ENCODE assay signal across 8 mouse cellular contexts in genomic region chr19:7217162-7217925, GRCm38 (mm10). TPM values are rescaled to one million over a fixed set of nuclear protein-coding genes. Genes with fewer than 3 reads are reported as not detected.
DNase-seq lines count a peak whose midpoint lies in the region; ATAC-seq and TF ChIP-seq lines count a peak whose summit lies in the region.

Cox8a (minus strand) TSS chr19:7217616.

- peaks cover 37% of the 10 kb centered on the region for H3K4me1 ChIP-seq in hindbrain, embryonic 13.5 days (replicated peaks)

- peak within 1 kb of the TSS; percentile 76 for H3K4me2 ChIP-seq in hindbrain, embryonic 13.5 days

- in situ Hi-C loops in Patski (cut with MboI; ENCODE audit: low pct_unique_long_range_greater_than_20kb): no loop called here

- no peaks in the 10 kb centered on the region for H3K27me3 ChIP-seq in Patski
- H3K27me3 ChIP-seq in hindbrain, embryonic 13.5 days: no peaks in the 10 kb centered on the region

- H3K27ac ChIP-seq in hindbrain, embryonic 13.5 days: peak within 1 kb of the TSS; percentile 91

- TF ChIP-seq CTCF in Patski (IDR thresholded peaks at IDR 0.05): no peak

- peak within 1 kb of the TSS; percentile 82 for H3K9ac ChIP-seq in hindbrain, embryonic 13.5 days

- CTCF ChIA-PET in Patski (lab: Charles Lee): interaction anchor here (0.7 to 1.7 kb wide), 2 partner anchors 9 to 212 kb away, joined by 3 to 4 read pairs; no protein-coding TSS in a partner anchor

- ATAC-seq in Patski: peak; percentile 97
- peak; percentile 97 for ATAC-seq in hindbrain, embryonic 13.5 days (ENCODE audit: low FRiP score)

- peaks cover 25% of the 10 kb centered on the region for H3K36me3 ChIP-seq in hindbrain, embryonic 13.5 days

- no peaks in the 10 kb centered on the region for H3K9me3 ChIP-seq in hindbrain, embryonic 13.5 days

- under 1% methylated on average over 50 of the region's 50 CpGs for WGBS in hindbrain, embryonic 13.5 days

- peak within 1 kb of the TSS; percentile 75 for H3K4me3 ChIP-seq in hindbrain, embryonic 13.5 days

- POLR2A ChIA-PET in Patski (lab: Charles Lee): interaction anchor here (0.7 to 3.9 kb wide), 3 partner anchors 12 to 161 kb away, joined by 3 to 22 read pairs (median 3); partner anchors contain the start of genes Macrod1 and Otub1

- peak; percentile 93 for DNase-seq in Patski (ENCODE audit: low read depth, low spot score)
- peak; percentile 97 to 98 for DNase-seq in cerebellum, postnatal 14 days
- peak; percentile 95 for DNase-seq in frontal cortex, postnatal 14 days (ENCODE audit: low spot score in 2 of 2)
- peak; percentile 86 to 88 for DNase-seq in layer of hippocampus, postnatal 25 days (ENCODE audit: extremely low spot score in 1 of 2, low spot score in 1 of 2)
- peak; percentile 99 for DNase-seq in lung, postnatal 25 days (ENCODE audit: low spot score)
- DNase-seq in retina, embryonic 14.5 days (ENCODE audit: low spot score): peak; percentile 98
- peak; percentile 88 for DNase-seq in thymus, postnatal 4 days

RNA-seq across cellular contexts. Expression of gene Cox8a, which starts in this region (rescaled TPM):
- polyA plus RNA-seq in Patski (2021): 1,740 TPM
- 881 and 924 TPM in 2 replicates for polyA plus RNA-seq in hindbrain, embryonic 13.5 days (2015; fragmentation: Nextera tagmentation; extraction: Ambion mirVana)
- total RNA-seq in layer of hippocampus, postnatal 25 days (2021): 1,000 to 10,000 TPM; 1,060 to 1,153 TPM

Comparison
In these comparisons a context has a peak if more than half of its experiments do, and no peak if none do; other contexts are left out.
1. Peak in every context shown above with its lines: DNase-seq, ATAC-seq, H3K4me3 ChIP-seq and H3K27ac ChIP-seq.